Mouse (Mus musculus) midbrain, postnatal 0 days (tissue): ENCODE results near the gene Efna4. TPM values are rescaled to one million over a fixed set of nuclear protein-coding genes. Genes with fewer than 3 reads are reported as not detected.

ENCODE experiments used
- ATAC-seq: fragments of 200-750 bp; cut with Nextera tagmentation; 2 replicates; pipeline ENCODE4 v1.8.0; 2017; ENCODE audit warnings: moderate number of reproducible peaks, mild to moderate bottlenecking, moderate TSS enrichment, moderate library complexity; ENCODE audit not compliant: low FRiP score
- DNase-seq: peaks from one replicate; pipeline ENCODE4 v3.0.0-alpha.2; 2015; ENCODE audit warnings: low spot score
- H3K27ac ChIP-seq: fragments of 300-500 bp; sonication (generic); 2 replicates; pipeline ENCODE4 v1.5.1; 2014; ENCODE audit warnings: low read depth, mild to moderate bottlenecking, low read length, mixed read lengths
- H3K27me3 ChIP-seq: fragments of 300-500 bp; sonication (generic); 2 replicates; pipeline ENCODE4 v1.6.1; 2014; ENCODE audit warnings: low read length, control low read depth, mixed read lengths; ENCODE audit not compliant: insufficient read depth
- H3K36me3 ChIP-seq: fragments of 300-500 bp; sonication (generic); 2 replicates; pipeline ENCODE4 v1.6.1; 2014; ENCODE audit warnings: low read length, control low read depth, mixed read lengths; ENCODE audit not compliant: insufficient read depth
- H3K4me1 ChIP-seq: fragments of 300-500 bp; sonication (generic); 2 replicates; pipeline ENCODE4 v1.6.1; 2014; ENCODE audit warnings: mild to moderate bottlenecking, control low read depth, antibody characterized with exemption, low read length, mixed read lengths; ENCODE audit not compliant: insufficient read depth
- H3K4me2 ChIP-seq: fragments of 300-500 bp; sonication (generic); 2 replicates; pipeline ENCODE4 v1.6.1; 2014; ENCODE audit warnings: low read depth, mild to moderate bottlenecking, low read length, mixed read lengths; ENCODE audit not compliant: poor library complexity, severe bottlenecking
- H3K4me3 ChIP-seq: fragments of 300-500 bp; sonication (generic); 2 replicates; pipeline ENCODE4 v1.5.1; 2014; ENCODE audit warnings: low read depth, mild to moderate bottlenecking, low read length, moderate library complexity
- H3K9ac ChIP-seq: fragments of 300-500 bp; sonication (generic); replicated peaks from 2 replicates; pipeline ENCODE4 v1.6.1; 2014; ENCODE audit warnings: mild to moderate bottlenecking, low read length, moderate library complexity, mixed read lengths; ENCODE audit not compliant: poor library complexity, severe bottlenecking
- H3K9me3 ChIP-seq: fragments of 300-500 bp; sonication (generic); 2 replicates; pipeline ENCODE4 v1.6.1; 2016; ENCODE audit warnings: low read length, control low read depth
- CTCF ChIP-seq: IDR thresholded peaks from 2 replicates; pipeline ENCODE4 v1.5.1; 2016; ENCODE audit warnings: antibody characterized with exemption, mild to moderate bottlenecking
- WGBS: fragments of 180-500 bp; shearing (Covaris S2); extraction: QIAGEN DNeasy Blood & Tissue Kit; methylation state at CpG from one replicate; pipeline ENCODE4 v1.1.7; 2014; 5-methylcytosine and 5-hydroxymethylcytosine counted together
- polyA plus RNA-seq: library from polyadenylated mRNA; unstranded; fragments of >200 nt; fragmentation: Nextera tagmentation; extraction: Ambion mirVana; gene quantifications from 2 replicates; pipeline ENCODE4 v1.2.1, GENCODE M21; 2015
- total RNA-seq: library from RNA; depleted of rRNA; stranded (reverse); fragments of >200 nt; gene quantifications from 2 replicates; pipeline ENCODE4 v1.2.3, GENCODE M21; 2014

The Efna4 gene
- total and polyA plus RNA-seq, 2 experiments from 2014 or later, result 3.5 to 7.9 TPM

DNA sequence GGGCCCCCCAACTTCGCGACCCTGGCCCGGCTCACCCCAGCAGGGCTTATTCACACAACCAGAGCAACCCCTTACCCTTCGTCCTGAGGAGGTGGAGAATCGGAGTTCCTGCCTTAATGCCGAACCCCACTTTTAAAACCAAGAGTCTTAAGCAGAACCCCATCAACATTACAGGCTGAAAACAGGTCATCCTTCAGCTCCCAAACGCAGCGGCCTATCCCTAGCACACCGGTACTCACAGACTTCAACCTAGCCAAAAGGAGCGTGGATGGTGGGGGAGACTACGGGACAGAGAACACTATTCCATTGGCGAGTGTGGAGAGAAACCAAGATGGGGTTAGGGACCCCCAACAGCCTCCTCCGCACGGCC, 15.7 kb downstream of the Efna4 start:
- no peak for TF ChIP-seq CTCF
- H3K4me1 ChIP-seq, result no peaks in the 10 kb centered on the region
- no peaks in the 10 kb centered on the region for H3K36me3 ChIP-seq
- WGBS, result under 1% methylated on average over 14 of the region's 14 CpGs
- H3K27me3 ChIP-seq, result no peaks in the 10 kb centered on the region
- ATAC-seq, result 0 out of 2 replicates have a peak, but pooled peaks have one; percentile 0
- H3K4me3 ChIP-seq, result peak overlapping the region; percentile 72
- H3K27ac ChIP-seq, result peak overlapping the region; percentile 94
- peak overlapping the region; percentile 80 for H3K4me2 ChIP-seq
- no peak for DNase-seq
- peak overlapping the region; percentile 82 for H3K9ac ChIP-seq
- H3K9me3 ChIP-seq, result no peaks in the 10 kb centered on the region

- Histone ChIP-seq H3K9me3 (no peaks in the 10 kb centered on the region), H3K4me1 (no peaks in the 10 kb centered on the region), H3K36me3 (no peaks in the 10 kb centered on the region), H3K9ac (peak overlapping the region; percentile 82), H3K4me2 (peak overlapping the region; percentile 80), H3K4me3 (peak overlapping the region; percentile 72), H3K27ac (peak overlapping the region; percentile 94), H3K27me3 (no peaks in the 10 kb centered on the region)
- peak; percentile 24 for ATAC-seq
- 0% methylated on average over 55 of the region's 66 CpGs for WGBS
- no peak for TF ChIP-seq CTCF
- DNase-seq, result peak; percentile 56
These were observed 16.4 kb downstream of the Efna4 start for GRCm38 (mm10) chr3:89321183-89322130.

DNA sequence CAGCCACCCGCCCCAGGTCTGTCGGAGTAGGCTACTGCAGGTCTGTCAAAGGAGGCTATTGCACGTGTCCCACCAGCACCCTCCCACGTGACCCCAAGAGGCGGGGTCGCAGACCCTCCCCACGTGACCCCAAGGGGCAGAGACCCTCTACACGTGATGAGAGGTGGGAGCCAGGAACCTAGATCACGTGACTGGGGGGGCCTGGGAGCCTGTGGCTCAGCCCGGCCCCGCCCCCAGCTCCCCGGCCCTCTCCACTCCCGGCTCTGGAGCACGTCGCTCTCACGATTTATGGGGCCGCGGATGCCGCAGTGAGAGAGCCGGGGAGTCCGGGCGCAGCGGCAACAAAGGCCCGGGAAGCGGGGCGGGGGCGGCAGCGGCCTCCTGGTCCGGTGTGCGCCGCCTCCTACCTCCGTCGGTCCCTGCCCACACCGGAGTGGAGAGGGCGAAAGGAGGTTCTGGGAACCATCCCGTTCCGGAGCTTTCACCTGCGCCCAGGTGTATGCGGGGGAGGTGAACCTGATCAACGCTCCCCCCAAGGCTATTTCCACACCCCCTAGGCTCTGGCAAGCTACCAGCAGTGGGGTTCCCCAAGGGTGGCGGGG, 17.1 kb downstream of the Efna4 start:
- Histone ChIP-seq H3K27ac (peak overlapping the region; percentile 94), H3K9ac (peak overlapping the region; percentile 82), H3K4me2 (peak overlapping the region; percentile 80), H3K9me3 (no peaks in the 10 kb centered on the region), H3K36me3 (no peaks in the 10 kb centered on the region), H3K27me3 (no peaks in the 10 kb centered on the region), H3K4me3 (peak overlapping the region; percentile 72), H3K4me1 (no peaks in the 10 kb centered on the region)
- TF ChIP-seq CTCF, result no peak
- WGBS, result under 1% methylated on average over 33 of the region's 41 CpGs
- ATAC-seq (peak; percentile 36), DNase-seq (peak; percentile 86)

DNA sequence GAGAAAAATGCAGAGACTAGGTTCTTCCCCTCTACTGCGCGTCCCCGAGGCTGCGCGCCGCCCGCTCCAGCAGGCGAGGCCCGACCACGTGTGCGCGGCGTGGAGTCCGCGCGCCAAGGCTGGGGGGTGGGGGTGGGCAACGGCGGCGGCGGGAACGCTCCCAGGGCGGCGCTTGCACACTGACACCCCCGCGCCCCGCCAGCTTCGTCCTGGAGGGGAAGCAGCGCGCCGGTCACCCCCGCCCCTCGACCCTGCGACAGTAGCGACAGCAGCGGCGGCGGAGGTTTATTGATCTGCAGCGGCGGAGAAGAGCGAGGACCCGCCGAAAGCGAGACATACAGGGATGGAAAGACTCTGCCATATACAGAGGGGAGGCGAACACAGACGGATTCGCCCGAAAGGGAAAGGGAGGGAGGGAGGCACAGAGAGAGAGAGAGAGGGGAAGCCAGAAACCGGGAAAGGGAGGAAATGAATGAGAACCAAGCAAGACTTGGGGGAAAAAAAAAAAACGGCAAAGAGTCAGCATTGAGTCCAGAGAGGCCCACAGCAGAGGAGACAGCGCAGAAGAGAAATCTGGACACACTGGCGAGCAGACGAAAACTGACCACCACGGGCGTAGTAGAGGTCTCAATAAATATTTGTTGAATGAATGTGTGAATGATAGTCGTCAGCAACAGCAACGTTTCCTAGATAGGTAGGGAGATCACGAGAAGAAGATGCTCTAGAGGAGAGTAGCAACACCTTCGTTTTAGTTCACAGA, 18.1 kb downstream of the Efna4 start:
- ATAC-seq, result 0 out of 2 replicates have a peak, but pooled peaks have one; percentile 9
- WGBS, result 2% methylated on average over 58 of the region's 58 CpGs
- Histone ChIP-seq H3K27me3 (no peaks in the 10 kb centered on the region), H3K4me2 (peak overlapping the region; percentile 80), H3K36me3 (peaks cover 7% of the 10 kb centered on the region), H3K9me3 (no peaks in the 10 kb centered on the region), H3K9ac (peak overlapping the region; percentile 82), H3K4me3 (peak overlapping the region; percentile 72), H3K27ac (peak overlapping the region; percentile 94), H3K4me1 (no peaks in the 10 kb centered on the region)
- no peak for TF ChIP-seq CTCF
- peak; percentile 54 for DNase-seq

DNA sequence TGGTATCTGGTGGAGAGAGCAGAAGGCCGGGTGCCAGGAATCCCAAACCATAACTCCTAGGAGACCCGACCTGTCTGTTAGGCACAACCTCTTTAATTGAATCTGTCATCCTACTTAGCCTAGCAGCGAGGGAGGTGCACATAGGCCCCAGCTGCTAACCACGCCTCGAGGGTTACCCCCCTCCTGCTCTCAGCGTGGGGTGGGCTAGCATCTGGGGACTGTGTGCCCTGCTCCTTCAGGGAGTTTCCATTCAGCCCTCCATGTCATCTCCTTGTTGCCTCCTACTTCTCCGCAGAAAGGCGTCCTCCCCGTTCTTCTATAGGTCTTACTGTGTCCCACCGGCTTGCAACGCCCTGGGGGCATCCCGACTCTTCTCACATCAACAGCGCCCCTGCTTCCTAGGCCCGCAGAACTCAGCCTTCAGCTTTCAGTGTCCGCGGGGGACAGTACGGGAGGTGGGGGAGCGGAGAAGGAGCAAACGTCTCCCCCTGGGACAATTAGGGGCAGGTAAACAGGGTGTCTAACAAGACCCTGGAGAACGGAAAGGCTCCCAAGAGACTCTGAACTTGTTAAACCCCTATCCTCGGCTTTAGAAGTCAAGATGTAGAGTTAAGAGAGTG, 18.7 kb downstream of the Efna4 start:
- no peak for ATAC-seq
- no peaks in the 10 kb centered on the region for H3K4me1 ChIP-seq
- 9% methylated on average over 21 of the region's 21 CpGs for WGBS

More for the DNA sequence above, 18.7 kb downstream of the Efna4 start:
- DNase-seq, result no peak
- peak overlapping the region; percentile 82; the same call in 1 of the 2 replicates for H3K9ac ChIP-seq
- H3K9me3 ChIP-seq, result no peaks in the 10 kb centered on the region
- H3K36me3 ChIP-seq, result peaks cover 10% of the 10 kb centered on the region
- no peak for TF ChIP-seq CTCF
- H3K4me3 ChIP-seq, result peak overlapping the region; percentile 72
- H3K27me3 ChIP-seq, result no peaks in the 10 kb centered on the region
- peak overlapping the region; percentile 80 for H3K4me2 ChIP-seq
- 0 out of 2 replicates have a peak overlapping the region, but pooled peaks have one; percentile 94 for H3K27ac ChIP-seq
